Mouse (Mus musculus) layer of hippocampus, adult 8-10 months (tissue): Measurements from ENCODE around the gene Elovl3. TPM values are rescaled to one million over a fixed set of nuclear protein-coding genes. Genes with fewer than 3 reads are reported as not detected.

Source experiments
- total RNA-seq, 4 experiments: library from RNA; stranded (reverse); gene quantifications; 2 replicates each; pipeline ENCODE4 v1.2.4; 2022

Gene Elovl3
- total RNA-seq, 4 experiments from 2014 or later = not detected

Other genes starting within 250 kb of the Elovl3 start
- gene Armh3, start 133.4 kb upstream of the Elovl3 start, total RNA-seq = 10 to 100 TPM; 18.4 to 24.1 (median 22.3) TPM
- gene Hps6, start 128.4 kb upstream of the Elovl3 start, total RNA-seq = 1 to 10 TPM; 6.1 to 8.8 (median 8.2) TPM
- 10 to 100 TPM; 26.4 to 34.8 (median 32.4) TPM for gene Pprc1, start 87.0 kb upstream of the Elovl3 start, total RNA-seq
- gene Ldb1, start 86.7 kb upstream of the Elovl3 start, total RNA-seq = 100 to 1,000 TPM; 109 to 123 (median 120) TPM
- gene Nolc1, start 56.0 kb upstream of the Elovl3 start, total RNA-seq = 10 to 100 TPM; 44.8 to 51.0 (median 47.7) TPM
- not detected for gene Pitx3, start 16.4 kb downstream of the Elovl3 start, total RNA-seq
- 100 to 1,000 TPM in 1 of 4 experiments, 10 to 100 TPM in 3; 82.5 to 103 (median 87.7) TPM for gene Gbf1, start 20.6 kb downstream of the Elovl3 start, total RNA-seq
- 1 to 10 TPM; 2.6 to 4.2 (median 3.3) TPM for gene Nfkb2, start 172.4 kb downstream of the Elovl3 start, total RNA-seq
- 100 to 1,000 TPM; 602 to 631 (median 613) TPM for gene Psd, start 195.3 kb downstream of the Elovl3 start, total RNA-seq
- 10 to 100 TPM; 22.9 to 29.3 (median 25.8) TPM for gene Fbxl15, start 196.3 kb downstream of the Elovl3 start, total RNA-seq
- 100 to 1,000 TPM; 158 to 175 (median 166) TPM for gene Cuedc2, start 206.8 kb downstream of the Elovl3 start, total RNA-seq
- gene Mfsd13a, start 209.2 kb downstream of the Elovl3 start, total RNA-seq = 10 to 100 TPM; 28.3 to 30.7 (median 30.3) TPM
- 1 to 10 TPM in 3 of 4 experiments, under 1 TPM in 1; 0.89 to 1.5 (median 1.3) TPM for gene 2310034G01Rik, start 218.4 kb downstream of the Elovl3 start, total RNA-seq